In the genomic region with DNA sequence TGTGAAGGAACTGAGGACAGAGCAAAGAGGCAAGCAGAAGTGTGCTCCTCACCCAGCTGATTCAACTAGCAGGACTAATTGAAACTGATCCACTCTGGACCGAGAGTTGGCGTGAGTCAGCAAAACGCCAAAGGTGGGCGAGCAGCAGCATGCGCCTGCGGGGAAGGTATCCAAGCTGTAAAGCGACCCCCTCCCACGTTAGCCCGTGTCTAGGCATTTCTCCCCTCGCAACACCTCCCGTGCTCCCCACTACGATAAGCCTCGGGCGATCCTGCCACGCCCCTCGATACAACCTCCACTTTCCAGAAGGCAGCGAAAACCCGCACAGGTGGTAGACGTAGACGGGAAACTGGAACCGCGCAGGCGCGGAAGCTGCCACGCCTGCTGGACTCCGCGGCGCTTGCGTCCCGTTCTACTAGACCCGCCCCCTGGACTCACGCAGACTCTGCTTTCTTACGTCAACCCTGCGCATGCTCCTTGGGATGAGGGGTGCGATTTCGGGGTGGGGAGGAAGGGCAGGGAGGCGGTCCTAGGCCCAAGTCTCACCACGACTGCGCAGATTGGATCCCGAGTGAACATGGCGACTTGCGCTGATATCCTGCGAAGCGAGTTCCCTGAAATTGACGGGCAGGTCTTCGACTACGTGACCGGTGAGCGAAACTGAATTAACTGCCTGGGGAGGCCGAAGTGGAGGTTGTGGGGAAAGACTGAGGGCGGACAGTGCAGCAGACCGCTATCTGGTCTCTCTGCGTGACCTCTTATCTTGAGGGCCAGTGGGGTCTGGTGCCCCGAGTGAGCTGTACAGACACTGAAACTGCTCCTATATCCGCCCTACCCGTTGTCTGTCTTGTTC, we compare ENCODE assay signal across 8 mouse cellular contexts. TPM values are rescaled to one million over a fixed set of nuclear protein-coding genes. Genes with fewer than 3 reads are reported as not detected.
DNase-seq lines count a peak whose midpoint lies in the region; ATAC-seq lines count a peak whose summit lies in the region.

Gene Abcf3 (plus strand): TSS at position 482 of the 853 bp plus-strand sequence.

- DNase-seq in WW6 (ENCODE audit: low read depth, low spot score): peak; percentile 99
- DNase-seq in cerebellum, postnatal 4 days (ENCODE audit: low spot score in 2 of 2): peak; percentile 88 to 95
- DNase-seq in gastrocnemius, adult 18-20 months (ENCODE audit: low spot score): peak; percentile 98
- DNase-seq in left cerebral cortex, adult 18-20 months (ENCODE audit: low spot score in 2 of 2): peak; percentile 97 to 99
- peak; percentile 99 for DNase-seq in right cerebral cortex, adult 18-20 months
- DNase-seq in urinary bladder, postnatal 10 days (ENCODE audit: low spot score): peak; percentile 91

- ATAC-seq in hindbrain, embryonic 16.5 days: peak; percentile 99

- H3K4me3 ChIP-seq in hindbrain, embryonic 16.5 days (ENCODE audit: low read length): peak within 1 kb of the TSS; percentile 88
- H3K4me3 ChIP-seq in macrophage (ENCODE audit: inconsistent target): peak within 1 kb of the TSS; percentile 99

- peak within 1 kb of the TSS; percentile 91 for H3K9ac ChIP-seq in hindbrain, embryonic 16.5 days (ENCODE audit: low read depth, low read length)

- H3K79me2 ChIP-seq in macrophage (ENCODE audit: inconsistent target): peaks cover 25% of the 10 kb centered on the region

- no peaks in the 10 kb centered on the region for H3K27me3 ChIP-seq in hindbrain, embryonic 16.5 days (replicated peaks; ENCODE audit: control insufficient read depth, insufficient read depth, low read length)

- H3K9me3 ChIP-seq in hindbrain, embryonic 16.5 days (ENCODE audit: control insufficient read depth, low read length): no peaks in the 10 kb centered on the region

- WGBS in hindbrain, embryonic 16.5 days: under 1% methylated on average over 56 of the region's 56 CpGs
- under 1% methylated on average over 56 of the region's 56 CpGs for WGBS in macrophage (ENCODE audit: missing documents)

- H3K4me2 ChIP-seq in hindbrain, embryonic 16.5 days (ENCODE audit: low read length): peak within 1 kb of the TSS; percentile 89

- peaks cover 17% of the 10 kb centered on the region for H3K4me1 ChIP-seq in hindbrain, embryonic 16.5 days (ENCODE audit: control insufficient read depth, insufficient read depth, low read depth, low read length)

- H3K36me3 ChIP-seq in hindbrain, embryonic 16.5 days (ENCODE audit: control insufficient read depth, insufficient read depth, low read length): peaks cover 37% of the 10 kb centered on the region
- peaks cover 46% of the 10 kb centered on the region for H3K36me3 ChIP-seq in macrophage (ENCODE audit: inconsistent target)

- peak within 1 kb of the TSS; percentile 81 for H3K27ac ChIP-seq in hindbrain, embryonic 16.5 days (ENCODE audit: low read depth, low read length)
- H3K27ac ChIP-seq in macrophage: peak within 1 kb of the TSS; percentile 74

RNA-seq across cellular contexts. Expression of gene Abcf3, which starts in this region (rescaled TPM):
- total RNA-seq in gastrocnemius, adult 18-20 months (2021): 10 to 100 TPM; 50.3 to 69.8 TPM
- 81.0 and 90.7 TPM in 2 replicates for polyA plus RNA-seq in hindbrain, embryonic 16.5 days (2015; fragmentation: Nextera tagmentation; extraction: Ambion mirVana)
- total RNA-seq in left cerebral cortex, adult 18-20 months (2021): 100 to 1,000 TPM; 100 to 120 TPM
- total RNA-seq in macrophage (2018; cell fraction: chromatin; rRNA removed): 100 to 1,000 TPM in 16 of 26 experiments, 10 to 100 TPM in 10; 50.4 to 230 (median 109) TPM
- 10 to 100 TPM; 21.7 to 36.4 (median 30.4) TPM for total RNA-seq in macrophage (2018; cell fraction: cytosol; rRNA removed)
- total RNA-seq in macrophage (2018; cell fraction: nucleus; rRNA removed): 10 to 100 TPM; 26.2 to 97.7 (median 43.0) TPM
- 27.6 to 31.0 TPM (median 28.9 TPM) in 3 replicates for polyA plus RNA-seq in macrophage (2018)

Comparison
In these comparisons a context has a peak if more than half of its experiments do, and no peak if none do; other contexts are left out.
1. Peak in every context shown above with its lines: DNase-seq, ATAC-seq, H3K4me3 ChIP-seq and H3K27ac ChIP-seq.